Mouse (Mus musculus) retina, postnatal 7 days (tissue): Measurements from ENCODE around the gene Smagp.

Experiments used
- DNase-seq: peaks from one replicate; pipeline ENCODE4 v3.0.0-alpha.2; 2012; ENCODE audit warnings: low read depth, low spot score

Smagp gene

DNA sequence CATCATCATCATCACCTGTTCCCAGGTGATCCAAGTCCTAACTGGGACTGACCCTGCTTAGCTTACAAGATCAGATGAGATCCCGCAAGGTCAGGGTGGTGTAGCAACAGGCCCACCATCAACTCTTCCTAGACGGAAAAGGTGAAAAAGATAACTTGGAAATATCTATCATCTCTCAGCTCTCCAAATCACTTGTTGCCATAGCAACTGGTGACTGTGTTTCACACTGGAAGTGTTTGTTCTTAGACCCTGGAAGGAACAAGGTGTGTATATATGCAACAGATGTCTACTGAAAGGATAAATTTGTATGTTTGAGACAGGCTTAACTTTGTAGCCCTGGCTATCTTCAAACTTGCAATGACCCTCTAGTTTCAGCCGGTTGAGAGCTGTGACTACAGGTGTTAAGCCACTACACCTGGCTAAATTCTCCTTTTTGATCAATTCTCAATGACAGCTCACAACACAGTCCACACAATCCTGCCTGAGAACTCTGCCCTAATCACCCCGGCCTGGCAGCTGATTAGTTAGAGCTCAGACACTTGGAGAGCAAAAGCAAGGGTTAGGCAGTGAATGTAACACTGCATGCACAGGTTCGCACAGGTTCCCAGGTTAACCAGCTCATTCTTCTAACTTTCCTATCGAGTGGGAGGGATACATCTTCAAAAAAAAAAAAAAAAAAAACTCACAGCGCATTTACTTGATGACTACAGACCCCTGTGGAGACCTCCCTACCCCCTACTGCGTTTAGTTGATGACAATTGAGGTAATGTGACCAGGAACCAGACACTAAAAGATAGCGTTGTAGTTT lies 28.9 kb upstream of the Smagp start:
- no peak for DNase-seq

GRCm38 (mm10) chr15:100664813-100665274 lies 28.1 kb upstream of the Smagp start:
- DNase-seq, result no peak

DNA sequence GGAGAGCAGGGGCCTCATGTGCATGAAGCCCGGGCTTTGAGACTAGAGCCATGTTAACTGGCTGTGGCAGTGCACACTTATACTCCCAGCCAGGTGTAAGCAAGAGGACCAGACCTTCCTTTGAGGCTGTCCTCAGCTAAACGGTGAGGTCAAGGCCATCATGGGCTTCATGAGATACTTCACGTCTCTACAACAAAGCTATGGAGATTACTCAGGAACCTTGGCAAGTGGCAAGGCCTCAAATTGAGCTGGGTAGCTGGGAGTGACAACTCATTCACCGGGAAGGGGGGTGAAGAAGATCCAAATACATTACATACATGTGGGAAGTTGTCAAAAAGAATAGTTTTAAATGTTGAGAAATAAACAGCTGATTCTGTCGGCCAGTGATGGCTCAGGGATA lies 24.1 kb upstream of the Smagp start:
- no peak for DNase-seq

- DNase-seq, result no peak
Observed at GRCm38 (mm10) chr15:100660306-100660705, 23.6 kb upstream of the Smagp start.

DNA sequence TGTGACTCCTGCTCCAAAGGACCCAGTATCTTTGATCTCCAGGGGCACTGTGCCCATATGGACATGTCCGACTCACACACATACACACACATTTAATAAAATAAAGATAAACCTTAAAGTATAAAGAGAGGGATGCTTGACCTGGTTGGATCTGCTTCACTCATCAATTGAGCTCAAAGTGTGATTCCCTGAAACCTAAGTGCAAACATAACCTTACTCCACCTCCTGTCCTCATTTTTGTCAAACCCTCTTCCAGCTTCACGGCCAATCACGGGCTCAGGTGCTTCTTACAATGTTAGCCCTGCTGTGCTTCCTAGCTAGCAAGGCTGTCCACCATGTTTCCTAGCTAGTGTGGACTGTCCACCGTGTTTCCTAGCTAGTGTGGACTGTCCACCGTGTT lies 18.5 kb upstream of the Smagp start:
- no peak for DNase-seq

GRCm38 (mm10) chr15:100654271-100654670 lies 17.5 kb upstream of the Smagp start:
- no peak for DNase-seq

- DNase-seq, result no peak
Observed at GRCm38 (mm10) chr15:100651610-100652009, 14.9 kb upstream of the Smagp start.

GRCm38 (mm10) chr15:100650111-100650510 lies 13.4 kb upstream of the Smagp start:
- DNase-seq, result no peak

DNA sequence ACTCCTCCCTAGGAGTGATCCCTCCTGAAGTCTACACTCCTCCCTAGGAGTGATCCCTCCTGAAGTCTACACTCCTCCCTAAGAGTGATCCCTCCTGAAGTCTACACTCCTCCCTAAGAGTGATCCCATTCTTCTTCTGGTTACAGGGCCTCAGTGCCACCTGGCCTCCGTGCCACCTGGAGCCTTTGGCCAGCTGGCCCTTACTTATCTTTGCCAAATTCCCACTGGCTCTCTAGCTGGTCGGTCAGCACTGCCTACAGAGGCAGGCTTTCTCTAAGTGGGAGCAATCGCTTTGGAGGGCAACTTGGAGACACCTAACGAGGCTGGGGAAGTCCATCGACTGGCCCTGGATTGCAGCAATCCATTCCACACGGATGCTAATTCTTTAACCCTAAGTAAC lies 9.4 kb upstream of the Smagp start:
- DNase-seq, result no peak

GRCm38 (mm10) chr15:100642451-100642850 lies 5.7 kb upstream of the Smagp start:
- no peak for DNase-seq

DNA sequence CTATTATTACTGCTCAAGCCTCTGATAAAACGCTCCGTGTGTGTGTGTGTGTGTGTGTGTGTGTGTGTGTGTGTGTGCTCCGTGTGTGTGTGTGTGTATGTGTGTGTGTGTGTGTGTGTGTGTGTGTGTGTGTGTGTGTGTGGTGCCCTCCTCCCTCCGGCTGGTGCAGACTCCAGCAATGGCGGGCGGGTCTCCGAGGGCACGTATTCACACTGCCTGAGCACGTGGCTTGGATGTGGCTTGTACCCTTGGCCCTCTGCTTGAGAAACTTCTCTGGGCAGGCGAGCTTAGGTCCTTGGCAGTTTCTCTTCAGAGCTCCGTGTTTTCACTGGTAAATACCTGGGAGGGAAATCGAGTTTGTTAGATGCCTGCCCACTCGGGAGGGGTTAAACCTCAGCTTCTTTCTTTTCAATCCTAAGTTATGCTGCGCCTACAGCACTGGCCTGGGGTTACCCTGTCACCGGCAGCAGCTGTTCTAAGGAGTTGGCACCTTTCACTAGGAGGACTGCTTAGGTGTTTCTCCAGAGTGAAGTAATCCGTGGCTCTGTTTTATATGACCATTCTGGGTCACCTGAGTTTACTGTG lies 4.6 kb upstream of the Smagp start:
- DNase-seq, result no peak

- DNase-seq, result no peak
Observed at GRCm38 (mm10) chr15:100639972-100640750, 3.4 kb upstream of the Smagp start.

DNA sequence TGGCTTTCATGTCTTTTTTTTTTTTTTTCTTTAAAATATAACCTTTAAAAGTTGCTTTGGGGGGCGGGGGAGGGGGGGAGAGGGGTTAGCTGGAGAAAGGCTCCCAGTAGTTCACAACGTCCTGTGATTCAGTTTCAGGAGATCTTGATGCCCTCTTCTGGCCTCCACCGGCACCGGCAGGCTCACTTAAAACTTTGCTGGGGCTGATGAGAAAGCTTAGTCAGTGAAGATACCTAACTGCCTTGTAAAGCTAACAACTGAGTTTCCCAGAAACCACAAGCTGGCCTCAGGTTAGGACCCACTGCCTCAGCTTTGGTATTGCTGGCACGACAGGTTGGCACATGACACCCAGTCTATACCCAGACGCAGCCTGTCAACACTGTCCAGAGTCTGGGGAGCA lies 921 bp upstream of the Smagp start:
- DNase-seq, result no peak

DNA sequence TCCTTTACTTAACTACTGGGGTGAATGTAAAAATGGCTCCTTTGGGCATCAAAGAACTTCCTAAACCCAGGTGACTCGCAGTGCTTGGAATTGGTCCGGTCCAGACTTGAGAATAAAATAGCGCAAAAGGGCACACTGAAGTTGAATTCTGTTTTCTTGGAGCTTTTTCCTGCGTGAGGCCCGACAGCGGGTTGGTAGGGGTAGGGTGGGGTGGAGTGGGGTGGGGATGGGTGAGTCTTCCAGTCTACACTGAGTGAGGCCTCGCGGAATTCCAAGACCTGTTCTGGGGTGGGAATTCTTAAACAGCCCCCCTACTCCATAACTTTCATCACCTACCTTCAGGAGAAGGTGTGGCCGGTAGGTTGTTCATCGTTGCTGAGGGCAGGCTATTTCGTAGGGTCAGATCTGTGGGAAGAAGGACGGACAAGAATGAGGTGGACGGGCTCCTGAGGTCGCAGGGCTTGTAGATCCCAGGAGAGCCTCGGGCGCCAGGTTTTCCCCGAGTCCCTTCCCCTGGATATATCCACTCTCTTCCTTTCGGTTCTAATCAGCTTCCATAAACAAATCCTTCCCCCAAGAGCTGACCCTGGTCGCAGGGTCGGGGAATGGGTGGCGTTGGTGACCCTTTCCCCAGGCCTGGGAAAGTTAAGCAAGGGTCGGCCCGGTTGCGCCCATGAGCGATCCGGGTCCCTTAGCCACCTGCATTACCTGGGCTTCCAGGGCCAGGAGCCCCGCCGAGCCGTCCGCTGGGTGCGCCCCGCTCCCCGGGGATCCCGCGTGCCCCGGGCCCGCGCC lies 692 bp downstream of the Smagp start:
- no peak for DNase-seq

GRCm38 (mm10) chr15:100635239-100635638 lies 1.5 kb downstream of the Smagp start:
- no peak for DNase-seq

DNA sequence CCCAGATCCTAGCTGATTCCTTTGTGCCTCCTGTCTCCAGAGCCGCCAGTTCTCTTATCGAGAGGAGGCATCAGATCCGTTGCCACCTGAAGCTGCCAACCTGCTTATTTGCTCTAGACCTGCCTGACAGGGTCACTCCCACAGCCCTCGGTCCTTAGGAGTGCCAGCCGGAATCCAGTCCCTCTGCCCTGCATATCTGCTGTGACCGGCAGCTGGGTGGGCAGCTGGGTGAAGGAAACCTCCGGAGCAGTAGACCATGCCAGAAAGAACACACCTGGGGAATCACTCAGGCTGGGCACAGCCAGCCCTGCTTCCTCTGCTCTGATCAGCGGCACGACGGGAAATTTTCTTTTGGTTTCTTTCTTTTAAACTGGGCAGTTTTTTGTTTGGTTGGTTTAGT lies 3.4 kb downstream of the Smagp start:
- no peak for DNase-seq

- no peak for DNase-seq
Observed at GRCm38 (mm10) chr15:100632323-100632722, 4.4 kb downstream of the Smagp start.

DNA sequence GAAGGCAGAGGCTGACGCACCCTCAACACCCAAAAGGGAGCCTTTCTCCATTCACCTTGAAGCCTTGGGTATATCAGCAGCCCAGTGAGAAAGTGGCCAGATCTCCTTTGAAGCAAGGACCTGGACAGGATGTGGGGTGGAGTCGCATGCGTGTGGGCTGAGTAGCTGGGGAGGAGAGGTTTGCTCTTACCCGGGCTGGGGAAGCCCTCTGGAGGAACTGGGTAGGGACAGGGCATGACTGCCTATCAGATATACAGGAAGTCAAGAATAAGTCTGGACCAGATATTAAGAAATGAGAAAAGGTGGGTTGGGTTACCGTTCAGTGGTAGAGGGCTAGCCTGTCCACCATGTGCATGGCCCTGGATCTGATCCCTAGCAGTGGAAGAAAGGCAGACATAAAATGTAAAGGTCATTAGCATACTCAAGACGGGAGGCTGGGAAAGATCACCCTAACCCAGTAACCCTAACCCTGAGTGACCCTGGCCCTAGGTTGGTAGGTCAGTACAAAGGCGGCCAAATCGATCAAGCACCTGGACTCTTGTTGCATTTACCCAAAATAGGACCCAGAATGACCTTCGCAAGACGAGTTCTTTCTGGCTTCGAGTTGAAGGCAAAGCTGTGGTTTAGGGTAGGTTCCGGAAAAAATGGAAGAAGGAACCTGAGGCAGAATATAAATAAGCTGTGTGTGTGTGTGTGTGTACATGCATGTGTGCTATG lies 5.1 kb downstream of the Smagp start:
- no peak for DNase-seq

DNA sequence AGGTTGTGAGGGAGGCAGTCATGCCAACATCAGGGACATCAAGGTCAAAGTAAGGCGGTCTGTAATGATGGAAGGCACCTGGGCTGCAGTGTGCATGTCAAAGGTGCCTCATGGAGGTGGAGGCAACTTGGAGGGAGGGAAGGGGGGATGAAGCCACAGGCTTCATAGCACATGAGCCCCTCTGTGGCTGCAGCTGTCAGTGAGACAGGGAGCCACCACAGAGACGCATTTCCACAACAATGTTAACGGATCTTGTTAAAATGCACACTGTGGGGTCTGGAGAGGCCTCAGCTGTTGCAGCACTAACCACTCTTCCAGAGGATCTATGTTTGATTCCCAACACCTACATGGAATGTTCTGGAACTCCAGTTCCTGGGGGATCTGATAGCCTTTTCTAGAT lies 6.6 kb downstream of the Smagp start:
- no peak for DNase-seq

GRCm38 (mm10) chr15:100628797-100629196 lies 7.9 kb downstream of the Smagp start:
- DNase-seq, result no peak

GRCm38 (mm10) chr15:100627774-100628370 lies 8.9 kb downstream of the Smagp start:
- no peak for DNase-seq
